In genomic region chr1:40007962-40008471, GRCm38 (mm10) we compare ENCODE assay signal across 17 mouse cellular contexts.
DNase-seq lines count a peak whose midpoint lies in the region; ATAC-seq lines count a peak whose summit lies in the region.
"Had no signal": no experiment of that assay in that cellular context is flagged by ENCODE, and none has a peak within 500 bp of the region (broad histone marks: within the 10 kb centered on the region; RNA-seq: fewer than 3 reads in every experiment).

No protein-coding gene starts in this region.

- peak; percentile 49 for ATAC-seq in activated CD4-positive, CD25-positive, alpha-beta regulatory T cell, adult 4 months
- ATAC-seq in inflammation-experienced regulatory T-cells, adult 6 months, result peak; percentile 64
- no peak for ATAC-seq in megakaryocyte-erythroid progenitor cell, adult 5-6 weeks (replicated peaks; ENCODE audit: low FRiP score, low TSS enrichment, poor library complexity, severe bottlenecking)
- ATAC-seq: forebrain, embryonic 15.5 days had no signal

- intact Hi-C loops in left cerebral cortex, postnatal 4 days (cut with DNase I), result no loop called here

- DNase-seq in thymus, postnatal 0 days (ENCODE audit: low spot score), result peak; percentile 29
- DNase-seq in thymus, adult 18-20 months, result no peak
- DNase-seq in spleen, postnatal 36 days (ENCODE audit: low spot score in 2 of 2), result no peak
- no peak for DNase-seq in left cerebral cortex, postnatal 4 days
- DNase-seq: adrenal gland, adult 8-10 months; cerebellum, adult 2 months; embryo, embryonic 11 days; heart, adult 18-20 months; heart, postnatal 14 days; kidney, adult 2 months; liver, embryonic 13.5 days; lung, embryonic 14.5 days; thymus, postnatal 14 days had no signal
